Mouse (Mus musculus): ENCODE measurements around the gene Cdh7.
"Not testable (repeated sequence)": the region's sequence is repeated elsewhere in the genome, so short reads cannot be mapped to it uniquely, and the experiment has no call there.

The Cdh7 gene

DNA sequence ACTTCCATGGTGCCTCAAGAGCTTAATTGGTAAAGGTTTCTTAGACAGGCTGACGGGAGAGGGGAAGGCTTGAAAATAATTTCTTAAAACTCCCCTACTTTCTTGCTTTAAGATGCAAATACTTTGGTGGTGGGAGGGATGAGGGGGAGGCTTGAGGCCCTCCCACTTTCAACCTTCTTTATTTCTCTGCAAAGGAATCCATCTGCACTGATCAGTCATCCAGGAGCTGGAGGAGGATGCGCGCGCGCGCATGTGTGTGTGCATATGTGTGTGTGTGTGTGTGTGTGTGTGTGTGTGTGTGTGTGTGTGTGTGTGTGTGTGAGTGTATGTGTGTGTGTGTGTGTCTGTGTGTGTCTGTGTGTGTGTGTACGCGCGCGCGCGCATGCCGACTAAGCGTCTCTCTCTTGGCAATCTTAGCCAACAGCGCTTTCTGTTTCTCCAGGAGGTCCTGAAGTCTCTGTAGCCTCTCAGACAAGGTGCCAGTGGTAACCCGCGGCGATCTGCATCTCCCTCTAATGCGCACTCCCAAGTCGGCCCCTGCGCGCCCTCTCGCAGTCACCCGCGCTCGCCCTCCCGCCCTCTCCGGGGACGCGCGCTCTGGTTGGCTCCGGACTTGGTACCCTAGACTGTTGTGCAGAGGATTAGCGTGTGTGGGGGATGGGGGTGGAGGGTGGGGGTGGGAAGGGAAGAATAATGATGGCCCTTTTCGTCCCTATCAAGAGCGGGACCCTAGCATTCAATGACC is at the start of gene Cdh7:
Gene Cdh7, plus strand, starts transcription at position 368 of the 745 bp plus-strand sequence.
- no peak for DNase-seq (ENCODE audit: low read depth in 2 of 2, low spot score in 2 of 2)

DNA sequence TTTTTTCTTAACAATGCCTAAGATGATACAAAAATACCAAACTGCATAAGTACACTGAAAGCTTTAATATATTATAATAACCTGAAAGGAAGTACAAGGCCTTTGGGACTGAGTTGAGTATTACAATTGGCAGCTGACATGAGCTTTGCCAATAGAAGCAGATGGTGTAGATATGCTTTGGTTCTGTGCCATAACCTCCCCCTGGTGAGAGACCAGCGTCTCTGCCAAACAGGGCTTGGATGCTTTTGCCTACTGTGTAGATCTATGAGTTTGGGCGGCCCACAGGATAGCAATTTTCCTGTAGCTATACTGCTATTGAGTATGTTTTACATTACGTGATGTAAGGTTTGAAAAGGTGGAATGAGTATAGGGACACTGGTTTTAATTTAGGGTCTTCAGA is 49.6 kb upstream of the Cdh7 start:
- no peak for DNase-seq (ENCODE audit: low read depth in 2 of 2, low spot score in 2 of 2)

DNA sequence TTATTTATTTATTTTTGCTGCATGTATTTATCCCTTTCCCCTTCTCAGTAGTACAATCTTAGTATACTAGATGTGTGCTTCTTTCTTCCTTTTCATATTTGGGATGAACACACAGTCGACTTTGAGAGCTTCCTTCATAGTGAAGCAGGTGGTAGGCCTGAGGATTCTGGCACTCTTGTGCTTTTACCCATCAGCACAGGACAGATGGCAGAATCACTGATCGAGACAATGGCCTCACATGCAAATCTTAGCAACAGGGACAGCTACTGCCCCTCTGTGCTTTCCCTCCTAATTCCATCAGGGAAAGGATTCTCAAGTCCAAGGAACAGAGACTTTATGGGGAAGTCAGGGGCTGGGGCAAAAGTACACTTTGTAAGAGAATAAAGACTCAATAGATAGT is 33.7 kb upstream of the Cdh7 start:
- no peak for DNase-seq (ENCODE audit: low read depth in 2 of 2, low spot score in 2 of 2)

DNA sequence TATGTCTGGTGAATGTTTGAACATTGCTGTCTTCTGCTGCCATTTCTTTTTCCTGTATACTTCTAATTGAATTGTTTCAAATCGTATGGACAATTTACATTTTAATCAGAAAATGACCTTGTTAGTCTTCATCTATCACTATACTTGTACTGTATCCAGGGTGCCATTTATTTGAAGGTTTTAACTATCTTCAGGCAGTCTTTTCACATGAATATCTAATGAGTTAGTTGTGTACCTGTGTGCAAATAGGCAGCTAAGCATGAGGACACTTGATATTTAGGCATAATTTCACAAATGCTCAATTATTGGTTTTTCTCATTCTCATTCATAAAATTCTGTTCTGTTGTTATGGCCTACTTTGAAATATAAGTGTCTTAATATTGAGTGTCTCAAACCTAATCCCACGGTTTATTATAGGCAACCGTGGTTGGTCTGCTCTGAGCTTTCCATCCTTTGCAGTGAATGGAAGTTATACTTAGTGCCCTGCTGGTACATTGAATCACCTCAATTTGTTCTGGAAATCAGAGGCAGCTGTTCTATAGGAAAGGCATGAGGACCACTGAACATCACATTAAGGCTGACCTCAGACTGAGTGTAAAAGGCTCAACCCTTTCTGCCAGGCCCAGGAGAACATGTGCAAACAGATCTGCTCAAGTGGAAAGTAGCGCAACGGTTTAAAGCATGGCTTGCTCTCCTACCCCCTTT is 10.4 kb upstream of the Cdh7 start:
- DNase-seq (ENCODE audit: low read depth in 2 of 2, low spot score in 2 of 2), result no peak

DNA sequence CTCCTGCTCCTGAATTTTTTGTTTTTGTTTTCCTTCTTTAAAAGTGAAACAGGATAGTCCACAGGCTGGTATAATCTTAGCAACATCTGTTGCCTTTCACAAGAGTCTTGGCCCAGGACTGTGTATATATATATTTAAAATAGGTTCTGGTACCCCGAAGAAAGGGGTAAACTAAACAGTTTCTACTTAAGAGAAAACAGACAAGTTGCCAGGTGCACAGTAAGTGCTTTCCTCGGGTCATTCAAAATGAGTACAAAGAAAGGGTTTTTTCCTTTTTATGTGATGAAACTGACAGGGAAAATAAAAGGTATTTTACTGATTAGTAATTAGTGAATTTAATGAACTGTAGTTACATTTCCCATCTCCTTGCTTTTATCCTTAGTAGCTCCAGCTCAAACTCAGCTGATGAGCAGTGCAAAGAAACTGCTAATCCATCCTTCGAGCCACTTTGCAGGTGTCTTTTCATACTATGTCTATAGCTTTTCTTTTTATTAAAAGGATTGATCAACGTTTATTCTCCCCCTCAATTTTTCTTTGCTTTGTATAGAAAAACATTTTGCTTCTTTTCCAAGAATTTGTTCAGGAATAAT is 9.7 kb upstream of the Cdh7 start:
- no peak for DNase-seq (ENCODE audit: low read depth in 2 of 2, low spot score in 2 of 2)

DNA sequence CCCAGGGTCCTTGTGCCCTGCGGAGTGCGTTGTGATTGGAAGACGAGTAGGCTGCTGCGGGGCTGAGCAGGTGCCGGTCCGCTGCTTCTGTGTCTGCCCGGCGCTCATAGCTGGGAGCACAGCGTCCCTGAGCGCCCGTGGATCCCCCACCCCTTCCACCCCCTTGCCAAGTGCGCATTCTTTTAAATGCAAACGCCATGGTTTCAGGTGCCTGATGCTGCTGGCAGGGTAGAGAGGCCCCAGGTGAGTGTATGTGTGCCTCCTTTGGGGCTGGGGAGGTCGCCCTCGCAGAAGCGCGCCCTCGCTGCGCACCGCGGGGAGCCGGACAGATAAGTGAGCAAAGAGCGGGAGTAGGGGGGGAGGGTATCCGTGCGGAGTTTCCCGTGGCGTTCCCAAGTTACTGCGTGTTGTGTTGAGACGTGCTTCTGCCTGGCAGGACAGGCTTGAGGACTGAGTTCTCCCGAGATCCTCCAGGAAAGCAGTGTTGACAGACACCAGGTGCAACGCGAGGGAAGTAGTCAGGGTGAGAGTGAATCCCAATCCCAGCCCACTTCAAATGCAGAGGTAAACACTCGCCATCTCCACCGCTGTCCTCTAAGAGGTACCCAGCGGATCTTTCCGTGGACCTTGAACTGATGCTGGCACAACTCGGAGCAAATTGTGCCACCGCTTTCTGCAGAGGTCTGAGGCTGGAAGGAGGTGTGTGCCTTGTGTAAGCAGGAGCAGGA is 742 bp downstream of the Cdh7 start:
- no peak for DNase-seq (ENCODE audit: low read depth in 2 of 2, low spot score in 2 of 2)

DNA sequence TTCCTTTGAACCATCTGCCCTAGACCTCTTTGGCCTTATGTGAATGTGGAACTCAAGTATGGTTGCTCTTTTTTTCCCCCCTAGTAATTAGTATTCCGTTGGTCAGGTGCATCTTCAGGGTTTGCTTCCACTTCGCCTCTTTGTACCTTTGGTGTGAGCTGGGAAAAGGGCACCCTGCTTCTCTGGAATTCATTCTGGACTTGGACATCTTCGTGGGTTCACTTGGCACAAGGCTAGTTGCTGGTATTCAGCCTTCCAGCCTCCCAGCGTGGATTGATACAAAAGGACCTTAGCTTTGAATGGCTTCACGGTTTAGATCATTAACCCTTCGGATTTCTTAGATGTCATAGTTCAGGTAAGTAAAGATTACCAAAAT is 1.3 kb downstream of the Cdh7 start:
- DNase-seq (ENCODE audit: low read depth in 2 of 2, low spot score in 2 of 2), result no peak

DNA sequence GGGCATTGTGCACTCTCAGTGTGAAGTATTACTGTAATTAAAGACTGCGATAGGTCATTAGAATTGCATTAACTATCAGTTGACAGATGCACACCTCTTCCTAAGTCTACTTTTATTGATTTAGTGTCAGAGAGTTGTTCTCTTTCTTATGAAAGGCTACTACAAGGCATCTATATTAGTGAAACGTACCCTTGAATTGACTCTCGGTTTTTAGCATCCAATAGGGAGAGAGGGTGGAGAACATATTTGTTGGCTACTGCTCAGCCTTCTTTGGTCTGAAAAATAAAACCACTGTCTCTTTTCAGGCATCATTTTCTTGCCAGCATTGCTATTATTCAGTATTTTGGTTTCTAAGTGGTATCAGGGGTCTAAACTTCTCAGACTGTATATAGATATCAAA is 2.5 kb downstream of the Cdh7 start:
- no peak for DNase-seq (ENCODE audit: low read depth in 2 of 2, low spot score in 2 of 2)

DNA sequence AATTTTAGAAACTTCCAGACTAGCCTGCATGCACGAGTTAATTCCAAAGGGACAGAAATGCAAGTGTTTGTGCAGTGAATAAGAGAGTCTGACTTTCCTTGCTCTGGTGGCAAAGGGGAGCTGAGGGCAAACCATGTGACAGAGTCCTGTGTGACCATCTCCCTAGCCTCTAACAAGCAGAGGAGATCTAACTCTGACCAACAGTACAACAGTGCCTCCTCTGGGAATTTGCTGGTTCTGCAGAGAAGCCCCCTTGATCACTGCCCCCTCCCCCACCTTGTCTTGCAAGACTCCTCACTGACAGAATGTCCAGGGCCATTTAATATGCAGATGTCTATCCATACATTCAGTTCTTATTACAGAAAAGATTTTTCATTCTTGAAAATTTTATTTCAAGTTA is 3.2 kb downstream of the Cdh7 start:
- no peak for DNase-seq (ENCODE audit: low read depth in 2 of 2, low spot score in 2 of 2)

DNA sequence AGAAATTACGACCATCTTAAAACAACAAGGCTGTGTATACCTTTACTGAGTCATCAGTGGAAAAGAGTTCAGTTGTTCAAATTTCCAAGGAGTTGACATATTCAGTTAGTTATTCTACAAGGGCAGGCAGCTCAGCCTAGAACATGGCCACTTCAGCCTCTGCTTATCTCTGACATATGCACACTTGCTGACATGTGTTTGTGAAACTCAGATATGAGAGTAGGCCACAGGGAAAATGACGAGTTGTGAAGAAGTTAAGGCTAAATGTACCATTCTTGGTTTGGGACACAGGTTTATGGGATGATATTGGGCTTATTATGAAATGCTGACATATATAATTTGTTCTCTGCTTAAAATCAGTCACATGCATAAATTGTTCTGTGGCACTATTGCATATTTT is 7.3 kb downstream of the Cdh7 start:
- no peak for DNase-seq (ENCODE audit: low read depth in 2 of 2, low spot score in 2 of 2)

DNA sequence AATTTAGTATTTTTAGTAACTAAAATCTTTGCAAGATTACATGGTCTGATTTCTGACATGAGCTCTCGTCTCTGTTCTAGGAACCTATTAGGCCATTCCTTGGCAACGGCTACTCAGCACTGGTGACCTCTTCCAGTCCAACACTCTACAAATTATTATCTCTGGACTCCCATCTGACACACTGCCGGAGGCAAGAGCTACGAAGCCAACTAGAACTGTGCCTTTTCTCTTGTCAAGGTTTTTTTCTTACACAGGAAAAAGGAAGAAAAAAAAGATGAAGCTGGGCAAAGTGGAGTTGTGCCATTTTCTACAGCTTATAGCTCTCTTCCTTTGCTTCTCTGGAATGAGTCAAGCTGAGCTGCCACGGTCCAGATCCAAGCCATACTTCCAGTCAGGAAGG is 11.7 kb downstream of the Cdh7 start:
- DNase-seq (ENCODE audit: low read depth in 2 of 2, low spot score in 2 of 2), result no peak

DNA sequence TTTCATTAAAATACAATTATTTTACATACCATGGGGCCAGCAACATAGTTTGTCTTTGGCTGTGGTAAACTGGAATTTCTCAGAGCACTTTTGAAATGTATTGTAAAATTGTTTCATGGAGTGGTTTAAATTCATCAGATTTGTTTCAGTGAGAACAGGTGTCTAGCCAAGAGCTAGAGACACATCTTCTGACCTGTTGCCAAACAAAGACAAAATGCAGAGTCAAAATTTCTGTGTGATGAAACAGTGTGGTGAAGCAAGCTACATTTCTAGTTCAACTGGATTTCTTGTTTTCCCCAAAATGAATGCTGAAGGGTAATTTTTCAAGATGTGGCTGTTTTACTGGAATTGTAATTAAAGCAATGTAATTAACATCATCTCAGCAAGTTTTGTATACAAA is 22.2 kb downstream of the Cdh7 start:
- DNase-seq (ENCODE audit: low read depth in 2 of 2, low spot score in 2 of 2), result no peak

DNA sequence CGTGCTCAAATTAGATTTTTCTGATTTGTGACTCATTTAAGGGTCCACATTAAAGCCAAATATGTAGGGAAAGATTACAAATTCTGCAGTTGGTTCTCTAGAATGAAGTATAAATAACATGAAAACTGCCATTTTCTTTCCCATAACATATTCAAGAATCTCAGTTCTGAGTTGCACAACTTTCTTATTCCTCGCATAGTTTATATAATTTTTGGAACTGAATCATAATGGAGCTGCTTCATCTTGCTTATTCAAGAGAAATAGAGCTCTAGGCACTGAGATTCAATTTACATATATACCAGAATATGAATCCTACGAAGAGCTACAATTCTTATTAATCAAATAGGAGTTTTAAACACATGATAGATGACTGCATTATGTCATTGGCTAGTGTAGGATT is 22.8 kb downstream of the Cdh7 start:
- DNase-seq (ENCODE audit: low read depth in 2 of 2, low spot score in 2 of 2), result no peak

DNA sequence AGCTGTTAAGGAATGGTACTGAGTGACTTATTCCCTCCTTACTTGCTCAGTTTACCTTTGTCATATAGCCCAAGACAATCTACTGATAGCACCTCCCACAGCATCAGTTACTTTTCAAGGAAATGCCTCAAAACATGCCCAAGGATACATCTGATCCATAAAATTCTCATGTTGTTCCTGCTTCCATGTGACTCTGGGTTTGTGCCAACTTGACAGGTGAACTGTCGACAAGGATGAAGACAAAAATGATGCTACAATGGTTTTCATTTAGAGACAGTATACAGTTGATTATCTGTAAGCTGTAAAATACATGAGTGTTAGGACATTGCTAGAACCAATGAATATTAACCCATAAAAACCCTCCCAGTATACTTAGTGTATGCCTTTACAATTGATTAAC is 29.9 kb downstream of the Cdh7 start:
- DNase-seq (ENCODE audit: low read depth in 2 of 2, low spot score in 2 of 2), result no peak

DNA sequence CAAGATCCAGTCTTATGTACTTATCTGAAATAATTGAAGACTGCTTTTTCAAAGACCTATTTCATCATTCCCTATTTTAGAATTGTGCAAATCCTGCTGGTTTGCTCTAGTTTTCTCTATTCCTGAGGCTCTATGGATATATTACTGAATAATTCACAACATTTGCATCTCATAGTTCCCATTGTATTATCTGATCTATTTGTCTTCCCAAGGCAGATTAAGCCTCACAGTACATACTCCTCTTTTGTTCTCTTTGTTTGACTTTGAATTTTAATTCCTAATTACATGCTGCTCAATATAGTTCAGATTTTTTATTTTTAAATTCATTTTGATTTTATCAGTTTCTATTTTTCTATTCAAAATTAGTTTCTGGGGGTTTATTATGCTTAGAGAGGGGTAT is 74.1 kb downstream of the Cdh7 start:
- no peak for DNase-seq (ENCODE audit: low read depth in 2 of 2, low spot score in 2 of 2)

DNA sequence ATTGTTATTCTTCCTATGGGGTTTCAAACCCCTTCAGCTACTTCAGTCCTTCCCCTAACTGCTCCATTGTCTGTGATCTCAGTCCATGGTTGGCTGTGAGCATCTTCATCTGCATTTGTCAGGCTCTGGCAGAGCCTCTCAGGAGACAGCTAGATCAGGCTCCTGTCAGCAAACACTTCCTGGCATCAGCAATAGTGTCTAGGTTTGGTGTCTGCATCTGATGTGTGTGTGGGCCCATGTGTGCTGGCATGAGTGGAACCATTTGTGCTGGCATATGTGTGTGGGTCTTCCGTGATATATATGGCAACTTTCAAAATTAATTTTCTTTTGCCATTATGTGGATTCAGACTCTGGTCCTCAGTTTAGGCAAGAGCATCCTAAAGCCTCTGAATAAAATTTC is 85.2 kb downstream of the Cdh7 start:
- DNase-seq (ENCODE audit: low read depth in 2 of 2, low spot score in 2 of 2), result no peak

DNA sequence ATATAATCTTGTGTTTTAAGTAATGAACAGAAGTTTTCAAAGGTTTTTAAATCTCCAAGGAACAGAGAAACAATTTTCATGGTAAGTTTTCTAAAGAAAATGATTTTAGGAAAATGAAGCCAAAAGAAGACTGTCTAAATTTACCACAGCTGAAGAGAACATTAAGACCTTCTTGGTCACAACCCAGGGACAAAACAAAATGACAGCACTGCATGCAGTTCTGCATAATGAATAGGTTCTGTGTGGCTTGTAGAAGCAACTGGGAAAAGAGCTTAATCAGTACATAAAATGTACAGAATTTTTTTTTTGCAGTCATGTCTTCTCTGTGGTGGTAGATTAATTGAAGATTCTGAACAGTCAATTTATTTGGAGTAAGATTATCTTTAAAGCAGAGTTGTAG is 96.2 kb downstream of the Cdh7 start:
- no peak for DNase-seq (ENCODE audit: low read depth in 2 of 2, low spot score in 2 of 2)

DNA sequence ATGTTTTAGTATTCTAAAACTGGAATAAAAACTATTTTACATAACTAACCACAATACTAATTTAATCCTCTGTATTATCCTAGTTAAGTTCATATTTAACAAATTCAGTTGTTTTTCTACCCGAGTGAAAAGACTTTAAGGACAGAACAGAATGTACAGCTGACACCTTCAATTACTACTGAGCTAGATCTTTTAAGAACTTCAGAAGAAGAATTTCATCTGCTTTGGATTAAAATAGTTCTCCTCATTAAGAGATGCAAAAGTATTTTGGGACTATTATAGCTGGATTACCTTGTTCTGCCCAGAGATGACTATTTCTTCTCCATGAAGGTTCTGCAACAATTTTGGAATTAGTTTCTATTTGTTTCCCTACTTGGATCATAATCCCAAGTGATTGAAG is 135.8 kb downstream of the Cdh7 start:
- no peak for DNase-seq (ENCODE audit: low read depth in 2 of 2, low spot score in 2 of 2)

DNA sequence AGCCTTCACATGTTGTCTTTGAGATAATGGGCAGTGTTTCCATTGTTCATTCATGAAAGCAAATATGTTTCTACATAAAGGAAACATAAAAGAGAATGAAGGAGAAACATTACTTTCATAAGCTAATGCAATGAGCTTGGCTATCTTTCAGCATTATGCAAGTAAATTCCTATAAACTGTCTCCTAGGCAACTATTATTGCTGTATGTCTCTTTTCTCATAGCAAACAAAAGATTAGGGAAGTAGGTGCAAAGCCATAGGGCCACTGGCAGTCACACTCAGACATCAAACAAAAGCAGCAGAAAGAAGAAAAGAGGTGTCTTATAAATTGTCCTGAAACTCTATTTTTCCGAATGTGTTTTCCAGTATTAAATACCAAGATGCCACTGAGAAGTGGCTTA is 136.6 kb downstream of the Cdh7 start:
- no peak for DNase-seq (ENCODE audit: low read depth in 2 of 2, low spot score in 2 of 2)

DNA sequence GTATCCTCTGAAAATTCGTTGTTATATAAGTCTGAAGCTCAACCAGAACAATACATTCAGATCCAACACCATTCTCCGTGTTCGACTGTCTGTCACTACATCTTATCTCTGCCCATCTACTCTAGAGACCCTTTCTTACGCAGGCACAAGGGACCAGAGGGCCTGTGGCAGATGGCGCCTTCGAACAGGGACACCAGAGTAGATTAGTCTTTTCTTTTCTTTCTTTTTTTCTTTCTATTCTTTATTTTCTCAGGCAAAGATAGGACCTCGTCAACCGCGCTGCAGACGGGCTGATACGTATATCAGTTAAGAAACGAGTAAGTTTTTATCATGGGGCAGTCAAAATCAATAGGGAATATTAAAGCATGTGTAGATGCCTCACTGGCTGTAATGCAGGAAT is 189.2 kb downstream of the Cdh7 start:
- not testable (repeated sequence) for DNase-seq (ENCODE audit: low read depth in 2 of 2, low spot score in 2 of 2)
